In the genomic region with DNA sequence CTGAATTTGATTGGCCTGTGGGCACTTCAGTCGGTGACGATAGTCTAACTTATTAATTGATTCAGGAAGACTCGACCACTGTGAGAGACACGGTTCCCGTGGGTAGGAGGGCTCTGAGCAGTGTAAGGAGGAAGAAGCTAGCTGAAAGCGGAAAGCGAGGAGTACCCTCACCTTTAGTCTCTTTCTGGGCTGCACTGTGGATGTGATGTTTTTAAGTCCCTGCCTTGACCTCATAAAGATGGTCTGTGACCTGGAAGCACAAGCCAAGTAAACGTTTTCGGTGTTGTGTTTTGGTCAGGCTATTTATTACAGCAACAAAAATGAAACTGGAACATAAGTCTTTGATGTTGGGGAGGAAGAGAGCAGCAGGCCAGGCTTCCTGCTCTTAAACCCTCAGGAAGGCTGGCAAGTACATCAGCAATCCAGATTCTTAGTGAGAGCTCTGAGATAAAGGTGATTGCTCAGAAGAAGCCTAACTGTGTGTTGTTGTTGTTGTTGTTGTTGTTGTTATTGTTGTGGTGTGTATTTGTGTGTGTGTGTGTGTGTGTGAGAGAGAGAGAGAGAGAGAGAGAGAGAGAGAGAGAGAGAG, we compare ENCODE assay signal across 10 mouse cellular contexts. TPM values are rescaled to one million over a fixed set of nuclear protein-coding genes. Genes with fewer than 3 reads are reported as not detected.
A peak's percentile ranks its signal among the peaks of the same experiment; 100 is the strongest.
DNase-seq lines count a peak whose midpoint lies in the region; TF ChIP-seq lines count a peak whose summit lies in the region.
"Had no signal": no experiment of that assay in that cellular context is flagged by ENCODE, and none has a peak within 500 bp of the region (broad histone marks: within the 10 kb centered on the region; RNA-seq: fewer than 3 reads in every experiment).

No protein-coding gene starts in this region.

- H3K4me3 ChIP-seq in left cerebral cortex, adult 2 months, result no peak overlapping the region
- H3K4me3 ChIP-seq: neural tube, embryonic 13.5 days had no signal

- intact Hi-C loops in left cerebral cortex, adult 2 months (cut with DNase I), result no loop called here
- intact Hi-C loops in left cerebral cortex, postnatal 25 days (cut with DNase I), result no loop called here

- peak overlapping the region; percentile 50; the same call in 1 of the 2 replicates for H3K27ac ChIP-seq in left cerebral cortex, adult 2 months
- H3K27ac ChIP-seq: neural tube, embryonic 13.5 days had no signal

- DNase-seq in left cerebral cortex, adult 2 months (ENCODE audit: extremely low spot score in 1 of 2, low spot score in 2 of 2), result no peak
- DNase-seq in left cerebral cortex, postnatal 25 days (ENCODE audit: low spot score in 2 of 2), result no peak
- DNase-seq in 416B (ENCODE audit: low read depth), result peak; percentile 45
- DNase-seq in B cell, adult 2 months, result peak; percentile 37 to 42
- DNase-seq in kidney, adult 8-10 months, result peak; percentile 15 to 40
- no peak for DNase-seq in left cerebral cortex, adult 8-10 months (ENCODE audit: low spot score in 2 of 2)
- DNase-seq in layer of hippocampus, postnatal 14 days (ENCODE audit: low spot score in 2 of 2), result no peak
- DNase-seq: gastrocnemius, postnatal 14 days had no signal

- no peak for TF ChIP-seq CTCF in left cerebral cortex, adult 2 months (IDR thresholded peaks at IDR 0.05)

RNA-seq across cellular contexts. Expression of gene Galnt15, which starts 23.0 kb away (rescaled TPM):
- 1 to 10 TPM; 2.1 to 2.2 TPM for total RNA-seq in left cerebral cortex, adult 2 months (2021)
- 1 to 10 TPM; 1.3 to 2.0 TPM for total RNA-seq in left cerebral cortex, postnatal 25 days (2021)
- total RNA-seq in left cerebral cortex, adult 8-10 months (2022), result 1 to 10 TPM; 2.4 to 4.9 (median 4.1) TPM
- 1 to 10 TPM; 2.6 to 2.7 TPM for total RNA-seq in layer of hippocampus, postnatal 14 days (2021)
- total RNA-seq: megakaryocyte-erythroid progenitor cell, adult 5-6 weeks had no signal

Comparison
In these comparisons a context has a peak if more than half of its experiments do, and no peak if none do; other contexts are left out.
1. DNase-seq: peak in 416B (single experiment), B cell, adult 2 months (2 of 2) and kidney, adult 8-10 months (2 of 2); none in left cerebral cortex, adult 2 months (0 of 2), left cerebral cortex, postnatal 25 days (0 of 2), left cerebral cortex, adult 8-10 months (0 of 2) and layer of hippocampus, postnatal 14 days (0 of 2).